Mouse (Mus musculus) G1E (cell line): ENCODE measurements at regions not wholly inside any gene's neighbourhood (a gene's known extent, or its start where the extent isn't known, plus 50 kb on each side); places are given as distances from the start of the nearest gene placed in this dataset.

Experiments
- CTCF ChIP-seq: IDR thresholded peaks from 2 replicates; pipeline ENCODE4 v1.5.1; 2012; ENCODE audit warnings: low read depth, low read length, inconsistent platforms, mixed read lengths
- POLR2AphosphoS5 ChIP-seq: IDR thresholded peaks from 2 replicates; pipeline ENCODE4 v1.6.1; 2012; ENCODE audit warnings: low read depth, low read length, inconsistent platforms; ENCODE audit not compliant: insufficient replicate concordance

DNA sequence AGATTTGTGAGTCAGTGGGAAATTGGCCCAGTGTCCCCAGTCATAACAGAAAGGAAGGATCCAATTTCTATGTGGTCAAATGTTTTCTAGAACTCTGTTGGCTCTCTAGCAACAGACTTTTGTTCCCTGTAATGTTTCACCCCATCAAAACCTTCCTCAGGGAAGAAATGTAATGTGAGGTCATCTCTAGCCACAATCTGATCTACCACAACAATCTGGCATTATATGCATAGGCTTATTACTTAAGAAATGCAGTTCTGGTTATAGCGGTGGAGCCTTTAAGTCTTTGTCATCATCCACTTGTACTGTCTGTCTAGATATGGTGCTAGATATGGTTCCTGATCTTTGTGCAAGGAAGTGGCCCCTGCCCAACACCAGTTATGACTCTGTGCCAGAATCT lies 178.4 kb upstream of the Pdzrn3 start:
- no peak for TF ChIP-seq POLR2AphosphoS5
- no peak for TF ChIP-seq CTCF
